Mouse (Mus musculus) activated CD4-positive, CD25-positive, alpha-beta regulatory T cell, adult 4 months (primary cell): Measurements from ENCODE around the gene Dgkg. TPM values are rescaled to one million over a fixed set of nuclear protein-coding genes. Genes with fewer than 3 reads are reported as not detected.

Source experiments
- ATAC-seq: one replicate; pipeline ENCODE4 v1.8.0; 2017
- polyA plus RNA-seq, 2 experiments: library from polyadenylated mRNA; unstranded; fragments of 100-300 nt; shearing (Covaris generic); gene quantifications; one replicate each; pipeline ENCODE4 v1.2.1; 2017

Gene Dgkg
- polyA plus RNA-seq, 2 experiments from 2014 or later: 0.46 to 0.57 TPM

DNA sequence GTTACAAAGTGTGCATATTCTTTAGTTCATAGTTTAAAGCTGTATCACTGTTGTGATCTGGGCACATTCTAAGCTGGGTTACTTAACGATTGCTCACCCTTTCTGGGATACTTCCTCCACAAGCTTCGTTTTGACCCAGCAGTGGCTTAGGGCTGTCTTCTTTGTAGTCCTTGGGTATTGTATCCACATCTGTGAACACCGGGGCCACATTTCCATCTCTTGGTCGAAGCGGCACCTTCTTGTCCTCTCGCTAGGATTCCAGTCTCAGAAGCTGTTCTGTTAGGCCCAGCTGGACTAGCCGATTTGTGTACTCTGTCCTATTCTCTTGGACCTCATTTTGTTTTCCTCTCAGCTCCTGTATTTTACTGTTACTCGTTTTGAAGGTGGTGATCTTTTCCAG, 13.6 kb downstream of the Dgkg start:
- ATAC-seq: no peak

GRCm38 (mm10) chr16:22642953-22643352, 14.1 kb downstream of the Dgkg start:
- ATAC-seq: no peak

DNA sequence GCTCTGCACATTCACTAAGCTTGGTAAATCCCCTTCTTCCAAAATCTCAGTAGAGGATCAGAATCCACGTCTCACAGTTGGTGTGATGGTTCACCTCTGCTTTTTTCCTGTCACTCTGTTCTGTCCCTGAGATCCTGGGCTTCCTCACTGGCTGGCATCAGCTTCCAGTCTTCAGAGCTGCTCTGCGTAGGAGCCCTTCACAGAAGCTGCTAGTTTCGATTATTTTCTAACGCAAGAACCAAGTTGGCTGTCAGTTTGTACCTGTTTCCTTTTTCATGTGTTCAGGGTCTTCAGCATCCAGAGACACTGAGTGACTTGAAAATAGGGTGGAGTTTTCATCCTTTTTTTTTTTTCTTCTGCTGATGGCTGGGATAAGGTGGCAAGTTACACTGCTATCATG, 15.0 kb downstream of the Dgkg start:
- ATAC-seq: no peak

DNA sequence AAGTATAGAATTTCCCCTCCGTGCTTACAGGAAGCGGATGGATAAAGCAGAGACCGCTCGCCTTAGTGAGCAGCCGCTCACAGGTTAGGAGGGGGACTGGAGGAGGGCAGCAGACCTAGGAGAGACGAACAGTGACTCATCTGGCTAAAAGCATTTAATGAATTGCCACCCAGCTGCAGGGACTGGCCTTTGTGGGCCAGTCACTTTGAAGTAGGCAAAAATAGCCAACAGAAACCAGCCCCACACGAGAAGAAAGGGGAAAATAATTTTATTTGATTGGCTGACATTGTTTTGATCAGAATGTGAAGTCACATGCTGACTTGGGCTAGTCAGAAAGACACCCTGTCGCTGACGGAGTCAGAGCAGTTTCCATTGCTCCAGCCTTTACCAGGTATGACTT, 15.4 kb downstream of the Dgkg start:
- no peak for ATAC-seq

DNA sequence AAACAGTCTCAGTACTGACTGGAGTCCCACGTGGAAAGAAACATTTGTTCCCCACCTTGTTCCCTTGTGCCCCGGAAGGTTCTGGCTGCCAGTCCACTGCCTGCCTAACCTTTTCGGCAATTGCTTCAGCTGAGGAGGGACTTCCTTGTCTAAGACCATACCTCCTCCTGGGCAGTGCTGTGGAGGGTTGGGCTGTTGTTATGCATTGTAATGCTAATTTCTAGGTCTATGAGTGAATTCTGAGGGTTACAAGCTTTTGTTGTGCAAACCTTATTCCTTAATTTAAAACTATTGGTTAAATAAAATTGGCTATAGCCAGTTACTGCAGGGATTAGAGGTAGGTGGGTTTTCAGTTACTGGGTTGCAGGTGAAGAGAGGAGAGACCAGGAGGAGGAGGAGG, 19.7 kb downstream of the Dgkg start:
- ATAC-seq: no peak

DNA sequence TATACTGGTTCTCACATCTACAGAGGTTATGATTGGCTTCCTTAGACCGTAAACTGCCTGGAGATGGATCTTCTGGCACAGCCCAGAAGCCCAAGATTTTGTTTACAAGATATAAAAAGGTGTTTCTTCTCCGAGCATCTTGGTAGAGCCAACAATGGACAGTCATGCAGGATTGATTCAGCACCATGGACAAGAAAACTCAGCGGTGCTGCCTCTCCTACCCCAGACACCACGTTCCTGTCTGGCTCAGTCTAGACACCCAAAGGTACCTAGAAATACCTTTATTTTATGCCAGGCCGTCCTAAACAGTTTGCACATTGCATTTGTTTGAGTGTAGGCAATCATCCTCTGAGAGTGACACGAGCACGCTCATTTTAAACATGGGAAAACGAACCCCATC, 21.3 kb downstream of the Dgkg start:
- ATAC-seq: no peak

- no peak for ATAC-seq
Observed at GRCm38 (mm10) chr16:22633063-22633462, 24.0 kb downstream of the Dgkg start.

- ATAC-seq: no peak
Observed at GRCm38 (mm10) chr16:22630351-22630750, 26.7 kb downstream of the Dgkg start.

DNA sequence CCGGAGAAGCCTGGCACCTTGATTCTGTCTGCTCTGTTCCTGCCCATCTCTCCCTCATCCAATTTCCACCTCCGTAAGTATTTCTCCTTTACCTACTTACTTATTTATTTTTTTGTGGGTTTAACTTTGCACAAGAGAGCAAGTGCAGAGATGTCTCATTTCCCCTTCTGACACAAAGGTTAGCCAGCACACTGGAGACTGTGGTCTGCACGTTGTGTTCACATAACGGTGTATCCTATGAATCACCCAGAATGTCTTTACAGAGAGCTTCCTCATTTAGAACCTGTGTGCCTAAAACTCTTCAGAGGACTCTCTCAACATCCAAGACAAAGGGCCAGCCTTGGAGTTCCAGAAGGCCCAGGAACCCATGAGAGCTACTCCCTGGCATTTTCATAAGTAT, 27.1 kb downstream of the Dgkg start:
- ATAC-seq: no peak

DNA sequence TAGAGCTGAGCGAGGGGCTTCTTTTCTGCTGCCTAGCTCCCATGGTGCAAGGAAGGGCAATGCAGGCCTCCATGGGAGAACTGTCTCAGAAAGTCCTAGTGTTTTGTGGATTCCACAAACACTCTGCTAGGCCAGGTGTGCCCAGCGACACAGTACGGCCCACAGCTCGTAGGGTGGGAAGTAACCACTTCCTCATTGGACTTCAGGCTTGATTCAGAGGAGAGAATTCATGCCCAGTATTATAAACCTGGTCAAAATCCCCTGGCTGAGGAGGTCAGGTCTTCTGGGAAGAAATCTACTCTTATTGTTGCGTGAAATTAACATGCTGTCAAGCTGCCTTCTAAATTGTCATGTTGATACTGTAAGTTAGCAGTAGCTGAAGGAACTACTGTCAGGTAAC, 31.0 kb downstream of the Dgkg start:
- no peak for ATAC-seq

GRCm38 (mm10) chr16:22625412-22625811, 31.6 kb downstream of the Dgkg start:
- ATAC-seq: no peak

GRCm38 (mm10) chr16:22622286-22622685, 34.7 kb downstream of the Dgkg start:
- no peak for ATAC-seq

- no peak for ATAC-seq
Observed at GRCm38 (mm10) chr16:22621299-22621920, 35.6 kb downstream of the Dgkg start.

DNA sequence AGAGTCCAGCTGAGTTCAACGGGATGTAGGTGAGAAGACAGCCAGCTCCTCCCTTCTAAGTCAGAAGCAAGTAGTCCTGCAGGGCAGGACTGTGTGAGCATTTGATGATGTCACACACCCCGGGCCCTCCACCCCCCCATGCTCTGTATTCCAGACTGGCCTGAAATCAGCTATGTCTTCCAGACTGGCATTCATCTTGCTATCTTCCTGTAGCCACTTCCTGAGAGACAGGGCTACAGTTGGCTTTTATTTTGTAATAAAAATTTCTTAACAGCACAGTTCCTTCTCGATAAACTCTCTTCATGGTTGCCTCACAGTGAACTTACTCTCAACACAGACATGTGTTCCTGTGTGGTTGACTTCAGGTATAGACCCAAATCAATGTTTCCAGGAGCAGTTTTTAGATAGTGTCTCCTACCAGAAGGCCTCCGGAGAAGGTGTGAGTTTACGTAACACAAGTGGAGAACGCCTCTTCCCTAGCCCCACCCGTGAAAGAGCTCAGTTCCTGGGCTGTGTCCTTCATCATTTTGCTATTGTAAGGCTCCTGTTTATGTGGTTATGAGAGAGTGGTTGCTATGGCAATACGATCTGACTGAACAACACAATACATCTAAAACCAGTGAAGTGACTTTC, 38.5 kb downstream of the Dgkg start:
- no peak for ATAC-seq

DNA sequence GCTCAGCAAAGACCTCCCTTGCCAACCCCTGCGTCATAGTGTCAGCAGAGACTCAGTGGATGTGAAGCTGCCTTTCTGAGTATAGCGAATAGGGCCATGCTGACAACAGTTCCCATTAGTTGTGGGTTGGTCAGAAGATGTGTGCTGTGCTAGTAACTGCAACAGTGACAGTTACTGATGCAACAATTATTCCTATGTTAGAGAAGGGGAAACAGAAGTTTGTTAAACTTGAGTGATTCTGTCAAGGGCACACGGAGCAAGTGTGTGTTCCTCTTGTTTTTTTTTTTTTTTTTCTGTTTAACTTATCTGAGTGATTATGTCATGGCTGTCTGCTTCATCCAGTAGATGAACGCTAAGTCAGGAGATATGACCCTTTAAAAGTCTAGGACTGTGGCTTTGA, 41.2 kb downstream of the Dgkg start:
- ATAC-seq: no peak

DNA sequence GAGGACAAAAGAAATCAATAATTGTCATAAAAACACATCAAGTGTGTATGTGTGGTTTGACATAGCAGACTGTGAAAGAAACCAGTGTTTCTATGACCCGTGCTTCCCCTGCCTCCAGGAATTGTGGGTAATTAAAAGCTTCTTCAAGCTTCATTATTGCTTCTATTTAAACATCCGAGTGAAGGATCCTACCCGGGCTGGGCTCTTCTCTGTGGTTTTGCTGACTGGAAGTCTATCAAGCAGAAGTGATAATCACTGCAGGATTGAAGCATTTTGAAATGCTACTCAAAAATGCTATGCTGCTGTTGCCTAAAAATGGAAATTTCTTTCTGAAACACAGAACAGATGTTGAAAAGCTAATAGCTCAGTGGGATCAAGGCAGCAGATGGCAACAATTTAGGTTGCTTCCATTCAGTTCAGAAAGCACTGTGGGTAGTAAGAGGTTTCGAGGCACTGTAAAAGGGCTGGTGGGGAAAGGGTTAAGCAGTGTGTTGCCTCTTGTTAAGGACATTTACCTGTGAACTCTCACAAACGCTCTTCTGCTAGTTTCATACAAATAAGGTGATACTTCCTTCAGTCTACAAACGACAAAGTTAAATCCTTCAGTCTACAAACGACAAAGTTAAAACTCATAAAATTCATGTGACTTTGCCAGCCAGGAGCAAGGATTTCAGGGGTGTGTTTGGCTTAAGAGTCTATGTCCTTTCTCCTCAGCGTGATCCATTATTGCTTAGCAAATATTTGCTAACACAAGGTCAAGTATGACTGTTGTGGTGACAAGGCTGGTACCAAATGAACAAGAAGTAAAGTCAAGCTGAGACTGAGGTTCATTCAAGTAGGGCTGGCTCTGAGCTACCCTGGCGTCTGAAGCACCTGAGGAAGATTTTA, 43.6 kb downstream of the Dgkg start:
- ATAC-seq: no peak

DNA sequence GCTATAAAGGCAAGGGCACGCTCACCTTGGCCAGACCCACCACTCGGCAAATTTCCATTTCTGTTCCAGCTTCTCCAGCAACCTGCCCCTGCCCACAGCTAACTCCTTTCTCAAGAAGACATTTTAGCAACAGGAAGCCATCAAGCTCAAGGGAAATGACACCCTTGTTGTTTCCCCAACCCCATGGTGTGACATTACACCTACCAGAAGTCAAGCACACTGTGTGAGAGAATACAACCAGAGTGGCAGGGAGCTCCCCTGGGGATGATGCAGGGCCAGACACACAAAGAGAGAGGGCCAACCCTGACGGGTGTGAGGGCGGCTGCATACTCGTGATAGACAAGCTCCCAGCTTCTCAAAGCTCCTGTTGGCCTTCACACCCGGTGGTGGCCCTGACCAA, 49.0 kb downstream of the Dgkg start:
- ATAC-seq: no peak

- no peak for ATAC-seq
Observed at GRCm38 (mm10) chr16:22606989-22607388, 50.0 kb downstream of the Dgkg start.

GRCm38 (mm10) chr16:22602399-22602798, 54.6 kb downstream of the Dgkg start:
- no peak for ATAC-seq

- no peak for ATAC-seq
Observed at GRCm38 (mm10) chr16:22601756-22602155, 55.3 kb downstream of the Dgkg start.

GRCm38 (mm10) chr16:22600108-22600699, 56.8 kb downstream of the Dgkg start:
- no peak for ATAC-seq

- ATAC-seq: no peak
Observed at GRCm38 (mm10) chr16:22598741-22599140, 58.3 kb downstream of the Dgkg start.

DNA sequence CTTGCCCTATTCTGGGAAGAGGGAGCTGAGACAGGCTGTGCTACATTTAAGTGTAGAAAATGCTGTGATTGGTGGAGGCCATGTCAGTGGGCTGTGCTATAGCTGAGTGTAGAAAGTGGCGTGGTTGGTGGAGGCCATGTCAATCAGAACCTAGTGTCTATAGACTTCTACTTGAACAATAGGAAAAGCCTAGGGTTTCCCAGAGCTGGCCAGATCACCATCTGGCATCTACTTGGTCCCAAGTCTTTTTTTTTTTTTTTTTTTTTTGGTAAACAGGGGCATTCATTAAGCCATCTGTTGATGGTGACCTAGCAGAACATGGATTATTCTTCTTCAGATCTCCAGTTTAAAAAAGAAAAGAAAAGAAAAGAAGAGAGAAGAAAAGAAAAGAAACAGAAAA, 60.6 kb downstream of the Dgkg start:
- ATAC-seq: no peak
